Mouse (Mus musculus): ENCODE measurements around the gene Rpl29.

Gene Rpl29

DNA sequence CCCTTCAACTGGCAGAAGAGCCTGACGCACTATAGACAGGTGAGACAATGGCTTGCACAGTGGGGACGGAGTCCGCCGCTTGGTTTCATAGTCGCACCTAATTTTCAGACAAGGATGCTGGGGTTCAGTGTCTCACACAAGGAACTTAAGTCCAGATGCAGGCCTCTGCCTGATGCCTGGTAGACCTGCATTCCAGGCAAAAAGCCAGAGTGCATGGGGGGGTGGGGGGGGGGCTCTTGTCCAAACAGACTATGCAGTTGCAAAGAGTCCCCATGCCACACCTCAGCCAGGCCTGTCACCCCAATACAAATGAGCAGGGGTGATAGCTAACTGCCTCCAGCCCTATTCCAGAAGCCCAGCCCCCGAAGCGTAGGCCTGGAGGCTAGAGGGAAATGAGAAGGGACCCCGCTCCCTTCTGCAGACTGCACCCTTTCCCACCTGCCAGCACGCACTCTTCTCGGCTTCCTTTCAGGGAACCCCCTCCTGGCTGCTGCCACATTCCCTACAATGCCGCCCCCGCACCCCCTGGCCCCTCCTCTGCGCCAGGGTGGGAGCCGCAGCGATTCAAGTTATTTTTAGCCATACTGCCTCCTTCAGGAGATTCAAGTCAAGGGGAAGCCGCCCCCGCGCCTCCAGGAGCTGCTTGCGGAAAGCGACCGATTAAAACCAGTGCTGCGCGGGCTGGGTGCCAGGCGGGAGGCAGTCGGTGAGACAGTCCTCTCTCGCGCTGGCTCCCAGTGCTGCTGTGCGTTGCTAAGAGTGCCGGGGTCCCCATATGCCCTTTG is 11.2 kb upstream of the Rpl29 start:
- in situ Hi-C loops (cut with MboI): no loop called here

DNA sequence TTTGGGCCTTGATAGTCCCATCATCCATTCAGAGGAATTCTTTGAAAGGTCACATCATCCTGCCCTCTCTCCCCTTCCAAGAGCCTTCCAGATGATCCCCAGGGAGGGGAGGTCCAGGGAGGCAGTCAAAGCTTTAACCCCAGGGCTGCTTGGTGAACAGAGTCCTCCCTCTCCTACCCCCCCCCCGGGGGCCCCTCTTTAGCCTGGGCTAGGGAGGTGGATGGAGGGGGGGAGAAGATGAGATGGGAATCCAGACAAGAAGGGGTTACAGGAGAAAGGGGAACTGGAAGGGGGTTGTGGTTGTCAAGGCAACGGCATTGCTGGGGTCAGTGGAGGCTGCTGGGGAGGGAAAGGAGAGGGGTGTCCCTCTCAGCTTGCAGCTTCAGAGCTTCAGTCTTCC is 8.6 kb upstream of the Rpl29 start:
- in situ Hi-C loops (cut with MboI): loop anchor here (5.0 kb wide), 2 partner anchors 73 to 138 kb away; partner anchors contain the start of gene Poc1a

DNA sequence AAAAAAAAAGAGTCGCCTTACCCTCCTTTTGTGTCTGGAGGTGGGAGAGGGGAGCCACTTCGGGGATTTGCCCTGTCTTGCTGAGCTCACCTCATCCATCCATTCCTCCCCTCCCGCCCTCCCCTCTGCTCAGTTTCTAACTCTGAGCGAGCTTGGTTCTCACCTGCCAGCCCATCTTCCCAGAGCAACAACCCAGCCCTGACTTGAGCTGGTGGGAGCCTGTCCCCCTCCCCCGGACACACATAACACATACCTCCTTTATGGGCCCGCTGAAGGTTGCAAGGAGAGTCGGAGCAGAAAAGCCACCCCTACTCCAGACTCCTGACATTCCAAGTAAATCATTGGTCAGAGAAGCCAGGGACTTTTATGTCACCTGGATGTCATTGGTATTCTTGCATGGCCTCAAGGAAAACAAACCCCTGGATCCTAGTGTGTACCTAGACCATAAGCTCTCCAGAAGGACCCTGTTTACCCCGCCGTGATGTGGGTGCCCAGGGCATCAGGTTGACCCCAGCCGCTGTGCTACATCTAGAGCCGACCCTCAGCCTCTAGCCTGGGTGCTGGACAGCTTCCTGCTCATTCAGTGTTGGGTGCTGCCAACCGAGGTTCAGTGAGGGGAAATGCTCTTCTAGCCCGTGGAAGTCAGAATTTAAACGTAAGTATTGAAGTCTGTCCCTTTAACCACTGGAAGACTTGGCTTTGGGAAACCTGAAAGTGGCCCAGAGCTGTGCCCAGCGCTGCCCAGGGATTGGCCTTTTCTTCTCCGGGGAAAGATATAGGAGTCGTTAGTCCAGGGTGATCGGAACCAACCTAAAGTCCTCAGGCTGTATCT is 8.0 kb upstream of the Rpl29 start:
- in situ Hi-C loops (cut with MboI): loop anchor here (5.0 kb wide), 2 partner anchors 74 to 139 kb away; partner anchors contain the start of gene Poc1a

DNA sequence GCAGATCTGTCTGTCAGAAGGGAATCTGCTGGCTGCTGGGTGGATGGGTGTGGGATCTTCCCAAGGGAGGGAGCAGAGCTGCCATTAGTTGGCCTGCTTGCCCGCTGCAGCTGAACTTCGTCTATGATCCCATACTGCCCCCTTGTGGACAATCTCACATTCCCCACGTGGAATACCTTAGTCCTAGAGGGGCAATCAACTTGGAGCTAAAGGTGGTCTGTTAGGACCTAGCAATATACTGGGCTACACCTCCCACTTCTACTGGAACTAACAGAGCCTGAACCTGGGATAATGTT is 7.4 kb upstream of the Rpl29 start:
- in situ Hi-C loops (cut with MboI): loop anchor here (5.0 kb wide), 2 partner anchors 75 to 140 kb away; partner anchors contain the start of gene Poc1a

DNA sequence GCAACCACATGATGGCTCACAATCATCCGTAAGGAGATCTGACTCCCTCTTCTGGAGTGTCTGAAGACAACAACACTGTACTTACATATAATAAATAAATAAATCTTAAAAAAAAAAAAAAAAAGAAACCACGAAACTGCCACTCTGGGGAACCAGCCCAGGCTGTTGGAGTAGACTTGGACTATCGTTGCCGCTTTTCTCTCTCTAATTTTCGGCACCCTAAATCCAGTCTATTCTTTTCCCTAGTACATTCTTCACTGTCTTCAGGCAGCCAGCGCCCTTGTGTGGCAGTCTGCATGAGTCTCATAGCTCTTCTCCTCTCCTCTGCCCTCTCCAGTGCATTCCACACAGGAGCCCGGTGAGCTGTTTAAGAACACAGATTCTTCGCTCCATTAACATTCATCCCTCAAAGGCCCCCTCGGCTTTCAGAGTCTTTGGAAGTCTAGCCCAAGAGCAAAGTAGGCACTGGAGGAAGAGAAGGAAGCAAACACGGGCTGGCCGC is 484 bp upstream of the Rpl29 start:
- in situ Hi-C loops (cut with MboI): no loop called here

DNA sequence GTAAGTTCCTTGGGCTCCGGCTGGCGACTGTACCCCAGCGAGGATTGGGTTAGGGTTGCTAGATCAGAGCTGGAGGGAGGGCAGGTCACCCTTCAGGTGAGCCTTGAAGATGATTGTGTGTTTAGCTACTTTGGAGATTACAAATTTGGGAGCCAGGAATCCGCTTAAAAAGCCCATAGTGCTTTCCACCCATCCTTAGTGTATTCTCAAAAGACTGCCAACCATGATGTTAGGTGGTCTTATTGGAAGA is 686 bp downstream of the Rpl29 start:
- in situ Hi-C loops (cut with MboI): no loop called here

DNA sequence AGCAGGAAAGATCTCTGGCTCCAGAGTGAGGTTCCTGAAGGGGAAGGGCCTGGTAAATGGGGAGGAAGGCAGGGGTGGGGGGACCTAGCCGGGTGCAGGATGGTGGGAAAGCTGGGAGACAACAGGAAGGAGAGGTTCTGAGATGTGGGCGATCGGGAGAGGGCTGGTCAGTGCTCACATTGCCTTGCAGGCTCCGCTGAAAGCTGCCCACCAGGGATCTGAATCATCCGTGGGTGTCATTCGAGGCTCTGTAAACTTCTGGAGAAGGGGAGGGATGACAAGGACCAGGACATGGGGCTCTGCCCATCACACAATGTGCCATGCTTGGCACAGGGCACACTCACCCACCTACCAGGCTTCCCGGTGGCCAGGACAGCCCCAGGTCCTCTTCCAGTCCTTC is 4.1 kb downstream of the Rpl29 start:
- in situ Hi-C loops (cut with MboI): no loop called here

DNA sequence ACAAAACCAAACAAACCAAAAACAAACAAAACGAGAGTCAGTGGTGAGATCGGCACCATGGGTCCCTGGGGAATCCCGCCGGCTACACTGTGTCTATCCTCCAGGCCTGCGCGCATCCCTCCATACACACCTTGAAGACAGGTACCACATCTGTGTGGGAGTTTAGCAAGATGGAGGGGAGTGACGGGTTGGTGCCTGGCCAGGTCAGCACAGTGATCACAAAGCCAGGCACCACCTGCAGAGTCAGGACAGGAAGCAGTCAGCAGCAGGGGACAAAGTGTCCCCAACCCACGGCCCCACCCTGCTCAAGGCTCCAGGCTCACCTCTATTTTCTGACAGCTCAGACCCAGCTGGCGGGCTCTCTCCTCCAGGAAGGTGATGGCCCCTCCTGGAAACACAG is 7.3 kb downstream of the Rpl29 start:
- in situ Hi-C loops (cut with MboI): no loop called here

DNA sequence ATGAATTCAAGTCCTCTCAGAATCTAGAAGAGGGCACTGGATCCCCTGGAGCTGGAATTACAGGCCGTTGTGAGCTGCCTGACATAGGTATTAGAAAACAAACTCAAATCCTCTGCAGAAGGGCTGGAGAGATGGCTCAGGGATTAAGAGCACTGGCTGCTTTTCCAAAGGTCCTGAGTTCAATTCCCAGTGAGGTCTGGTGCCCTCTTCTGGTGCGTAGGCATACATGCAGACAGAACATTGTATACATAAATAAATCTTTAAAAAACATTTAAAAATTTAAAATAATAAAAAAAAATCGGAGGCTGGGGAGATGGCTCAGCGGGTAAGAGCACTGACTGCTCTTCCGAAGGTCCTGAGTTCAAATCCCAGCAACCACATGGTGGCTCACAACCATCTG is 13.4 kb downstream of the Rpl29 start:
- in situ Hi-C loops (cut with MboI): no loop called here

DNA sequence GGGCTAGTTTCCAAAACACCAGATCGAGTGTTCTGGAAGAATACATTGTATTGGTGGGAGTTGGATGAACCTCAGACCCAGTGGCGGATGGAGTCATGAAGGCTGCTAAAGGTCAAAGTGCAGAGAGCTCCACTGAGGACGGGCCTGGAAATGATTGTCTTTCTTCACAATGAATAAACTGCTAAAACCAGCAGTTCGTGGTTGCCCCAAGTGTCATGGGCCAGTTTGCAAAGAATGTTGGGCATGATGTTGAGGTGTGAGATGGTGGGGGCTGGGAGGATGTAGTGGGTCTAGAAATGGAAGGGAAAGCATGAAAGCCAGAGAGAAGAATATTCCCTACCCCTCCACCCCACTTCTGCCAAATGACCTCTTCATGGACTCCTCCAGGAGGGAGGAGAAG is 15.6 kb downstream of the Rpl29 start:
- in situ Hi-C loops (cut with MboI): no loop called here

DNA sequence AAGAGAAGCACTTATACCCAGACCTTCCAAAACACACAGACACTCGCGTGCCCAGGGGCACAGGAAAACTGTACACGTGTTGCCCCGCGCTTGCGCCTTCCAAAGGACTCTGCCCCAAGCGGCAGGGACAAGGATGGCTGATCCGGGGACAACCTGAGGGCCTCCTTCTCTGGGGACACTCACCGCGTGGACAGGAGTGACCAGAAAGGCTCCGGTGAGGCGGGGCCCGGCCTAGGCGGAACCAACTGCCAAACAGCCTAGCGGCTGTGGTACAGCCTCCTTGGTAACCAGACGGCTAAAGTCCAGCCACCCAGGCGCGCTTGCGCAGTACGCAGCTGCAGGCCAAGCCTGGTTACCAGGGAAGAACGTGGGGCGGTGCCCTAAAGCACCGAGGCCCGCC is 18.1 kb downstream of the Rpl29 start, which contains the start of the genes Abhd14b and Abhd14a:
TSS of gene Abhd14b (plus strand) at position 112 of the 400 bp plus-strand sequence.
TSS of gene Abhd14a (minus strand) at position 331 of the 400 bp plus-strand sequence.
- in situ Hi-C loops (cut with MboI): no loop called here

DNA sequence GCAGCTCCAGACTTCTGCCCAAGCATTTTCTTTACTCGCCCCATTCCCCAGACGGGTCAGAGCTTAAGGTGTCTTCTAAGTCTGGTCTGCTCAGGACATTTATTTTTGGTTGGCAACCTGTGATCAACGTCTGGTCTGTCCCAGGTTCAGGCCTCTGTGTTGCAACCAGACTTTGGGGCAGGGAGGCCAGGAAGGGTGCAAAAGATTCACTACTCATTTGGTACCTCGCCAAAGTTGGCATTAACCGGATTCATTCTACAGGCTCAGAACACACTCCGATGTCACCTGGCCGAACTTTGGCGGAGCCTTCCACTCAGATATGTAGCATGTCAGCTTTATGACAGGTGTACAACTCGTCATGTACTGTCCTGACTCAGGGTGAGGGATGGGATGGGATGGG is 18.7 kb downstream of the Rpl29 start:
- in situ Hi-C loops (cut with MboI): no loop called here

DNA sequence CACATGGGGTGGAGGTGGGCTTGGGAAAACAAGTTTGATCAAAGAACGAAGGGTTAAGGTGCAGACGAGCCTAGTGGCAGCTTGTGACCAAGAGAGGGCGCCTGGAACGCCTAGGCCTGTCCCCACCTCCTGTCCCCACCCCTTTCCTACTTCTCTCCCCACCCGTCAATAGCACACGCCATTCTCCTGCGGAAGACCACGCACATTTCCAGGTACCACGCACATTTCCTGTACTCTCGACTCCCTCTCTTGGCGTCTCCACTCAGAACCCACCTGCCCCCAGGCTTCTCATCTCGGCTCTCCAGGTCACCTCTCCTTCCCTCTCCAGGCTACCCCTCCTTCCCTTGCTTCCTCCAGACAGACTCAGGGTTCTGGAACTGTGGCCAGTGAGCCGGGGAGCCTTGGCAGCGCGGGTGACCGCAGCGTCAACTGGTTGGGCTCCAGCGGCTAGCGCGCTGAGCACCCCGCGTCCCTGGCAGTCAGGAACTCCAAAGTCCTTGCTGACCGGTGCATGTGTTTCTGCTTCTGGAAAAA is 19.3 kb downstream of the Rpl29 start:
- in situ Hi-C loops (cut with MboI): no loop called here

DNA sequence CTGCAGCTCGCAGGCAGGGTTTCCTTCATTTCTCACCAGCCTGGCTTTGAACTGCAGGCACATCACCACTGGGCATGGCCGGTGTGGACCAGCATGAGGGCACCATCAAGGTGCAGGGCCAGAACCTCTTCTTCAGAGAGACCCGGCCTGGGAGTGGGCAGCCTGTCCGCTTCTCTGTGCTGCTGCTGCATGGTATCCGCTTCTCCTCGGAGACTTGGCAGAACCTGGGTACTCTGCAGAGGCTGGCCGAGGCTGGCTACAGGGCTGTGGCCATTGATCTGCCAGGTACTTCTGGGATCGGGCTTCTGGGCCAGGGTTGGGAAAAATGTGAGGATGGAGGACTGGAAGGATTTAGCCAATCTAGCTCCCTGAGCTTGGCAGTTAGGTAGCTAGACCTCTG is 20.7 kb downstream of the Rpl29 start:
- in situ Hi-C loops (cut with MboI): no loop called here

DNA sequence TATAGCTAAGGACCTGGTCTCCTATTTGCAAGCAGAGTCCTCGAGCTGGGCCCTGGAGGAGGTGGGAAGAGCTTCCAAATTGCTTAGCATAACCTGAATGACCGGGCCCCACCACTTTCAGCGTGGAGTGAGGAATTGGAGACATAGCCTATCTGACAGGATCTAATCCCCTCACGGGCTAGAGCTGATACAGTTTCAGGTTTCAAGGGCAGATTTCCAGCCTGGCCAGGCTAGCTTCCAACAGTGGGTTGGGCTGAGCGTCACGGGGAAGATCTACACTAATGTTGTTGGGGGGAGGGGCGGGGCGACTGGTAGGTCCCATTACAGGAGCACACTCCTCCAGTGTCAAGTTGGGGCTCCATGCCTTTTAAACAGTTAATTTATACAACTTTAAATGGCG is 21.4 kb downstream of the Rpl29 start:
- in situ Hi-C loops (cut with MboI): no loop called here

DNA sequence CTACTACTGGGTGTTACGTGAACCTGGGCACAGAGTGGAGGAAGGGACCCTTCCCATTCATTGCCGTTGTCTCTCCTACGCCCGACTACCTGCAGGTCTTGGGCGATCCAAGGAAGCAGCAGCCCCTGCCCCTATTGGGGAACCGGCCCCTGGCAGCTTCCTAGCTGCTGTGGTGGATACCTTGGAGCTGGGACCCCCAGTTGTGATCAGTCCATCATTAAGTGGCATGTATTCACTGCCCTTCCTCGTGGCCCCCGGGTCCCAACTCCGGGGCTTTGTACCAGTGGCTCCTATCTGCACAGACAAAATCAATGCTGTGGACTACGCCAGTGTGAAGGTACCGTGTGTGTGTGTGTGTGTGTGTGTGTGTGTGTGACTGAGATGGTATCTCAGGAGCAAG is 22.0 kb downstream of the Rpl29 start:
- in situ Hi-C loops (cut with MboI): no loop called here

DNA sequence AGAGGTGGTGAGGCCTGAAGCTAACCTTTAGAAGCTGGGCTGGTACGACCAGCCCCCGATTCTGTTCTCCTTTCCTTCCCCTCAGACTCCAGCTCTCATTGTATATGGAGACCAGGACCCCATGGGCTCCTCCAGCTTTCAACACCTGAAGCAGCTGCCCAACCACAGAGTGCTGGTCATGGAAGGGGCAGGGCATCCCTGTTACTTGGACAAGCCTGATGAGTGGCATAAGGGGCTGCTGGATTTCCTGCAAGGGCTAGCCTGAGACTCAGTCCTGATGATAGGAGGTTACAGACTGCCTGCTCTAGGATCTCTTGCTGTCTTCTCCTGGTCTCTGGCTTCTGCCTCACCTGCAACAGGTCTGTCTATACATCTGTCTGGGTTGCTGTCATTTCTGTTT is 22.6 kb downstream of the Rpl29 start:
- in situ Hi-C loops (cut with MboI): no loop called here

DNA sequence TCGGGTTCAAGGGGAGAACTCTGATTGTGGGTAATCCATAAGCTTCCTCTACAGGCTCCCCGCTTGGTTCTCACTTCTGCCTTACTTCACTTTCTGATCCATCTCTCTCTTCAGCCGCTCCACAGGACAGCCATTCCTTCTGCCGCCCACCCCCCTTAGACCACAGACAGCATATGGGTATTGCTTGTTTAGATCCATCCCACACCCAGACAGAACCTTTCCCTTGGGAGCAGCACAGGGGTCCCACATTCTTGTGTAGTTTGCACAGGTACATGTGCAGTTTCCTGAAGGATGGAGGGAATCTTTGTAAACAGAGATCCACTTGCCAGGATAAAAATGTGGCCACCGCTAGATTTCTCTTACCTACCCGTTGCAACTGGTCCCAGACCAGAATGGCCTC is 23.1 kb downstream of the Rpl29 start:
- in situ Hi-C loops (cut with MboI): no loop called here

DNA sequence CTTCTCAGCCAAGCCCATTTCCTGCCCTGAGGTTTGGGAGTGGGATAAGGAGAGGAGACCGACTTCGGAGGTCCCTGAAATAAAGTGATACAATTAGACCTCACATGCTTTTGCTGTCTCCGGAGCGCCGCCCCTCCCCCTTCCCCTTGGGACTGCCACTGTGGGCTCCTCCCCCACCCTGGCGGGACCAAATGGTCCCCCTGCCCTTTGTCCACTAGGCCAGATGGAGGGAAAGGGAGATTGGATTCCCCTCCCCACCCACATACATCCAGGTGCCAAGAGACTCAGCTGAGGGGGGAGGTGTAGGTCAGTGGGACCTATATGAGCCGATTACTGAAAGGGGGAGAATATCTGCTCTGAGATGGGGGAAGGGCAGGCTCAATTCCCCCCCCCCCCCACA is 23.6 kb downstream of the Rpl29 start:
- in situ Hi-C loops (cut with MboI): no loop called here

DNA sequence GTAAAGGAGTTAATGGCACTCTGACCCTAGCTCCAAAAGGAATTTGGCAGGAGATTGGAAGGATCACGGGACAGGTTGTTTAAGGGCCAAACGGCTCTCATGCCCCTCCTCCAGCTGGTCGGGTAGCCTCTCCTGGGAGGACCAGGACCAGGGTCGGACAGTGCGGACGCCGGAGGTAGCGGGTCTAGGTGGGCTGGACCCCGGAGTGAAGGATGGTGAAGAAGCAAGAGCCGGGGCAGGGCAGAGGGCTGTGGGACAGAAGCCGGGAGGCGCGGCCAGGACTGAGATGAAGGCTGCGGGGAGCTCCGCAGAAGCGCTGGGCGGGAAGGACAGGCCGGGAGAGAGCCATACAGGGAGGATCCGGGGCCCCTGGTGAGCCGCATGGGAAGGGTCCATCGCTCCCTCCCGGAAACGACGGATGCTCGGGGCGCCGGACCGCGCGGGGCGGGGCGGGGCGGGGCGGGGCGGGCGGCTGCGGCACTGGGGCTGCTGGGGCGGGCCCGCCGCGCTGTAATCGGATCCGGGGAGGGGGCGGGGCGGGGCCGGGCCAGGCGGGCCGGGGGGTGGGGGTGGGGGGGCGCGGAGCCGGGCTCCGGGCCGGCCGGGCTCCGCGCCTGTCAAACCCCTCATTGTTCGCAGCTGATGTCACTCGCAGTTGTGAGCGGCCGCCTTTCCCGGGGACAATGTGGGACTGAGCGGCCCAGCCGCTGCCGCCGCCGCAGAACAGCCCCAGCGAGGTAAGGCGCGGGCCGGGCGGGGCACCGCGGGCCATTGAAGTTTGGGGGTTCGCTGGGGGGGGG is 24.2 kb downstream of the Rpl29 start, which contains the start of gene Pcbp4:
TSS of gene Pcbp4 (plus strand) at position 21 of the 800 bp plus-strand sequence.
- in situ Hi-C loops (cut with MboI): no loop called here

DNA sequence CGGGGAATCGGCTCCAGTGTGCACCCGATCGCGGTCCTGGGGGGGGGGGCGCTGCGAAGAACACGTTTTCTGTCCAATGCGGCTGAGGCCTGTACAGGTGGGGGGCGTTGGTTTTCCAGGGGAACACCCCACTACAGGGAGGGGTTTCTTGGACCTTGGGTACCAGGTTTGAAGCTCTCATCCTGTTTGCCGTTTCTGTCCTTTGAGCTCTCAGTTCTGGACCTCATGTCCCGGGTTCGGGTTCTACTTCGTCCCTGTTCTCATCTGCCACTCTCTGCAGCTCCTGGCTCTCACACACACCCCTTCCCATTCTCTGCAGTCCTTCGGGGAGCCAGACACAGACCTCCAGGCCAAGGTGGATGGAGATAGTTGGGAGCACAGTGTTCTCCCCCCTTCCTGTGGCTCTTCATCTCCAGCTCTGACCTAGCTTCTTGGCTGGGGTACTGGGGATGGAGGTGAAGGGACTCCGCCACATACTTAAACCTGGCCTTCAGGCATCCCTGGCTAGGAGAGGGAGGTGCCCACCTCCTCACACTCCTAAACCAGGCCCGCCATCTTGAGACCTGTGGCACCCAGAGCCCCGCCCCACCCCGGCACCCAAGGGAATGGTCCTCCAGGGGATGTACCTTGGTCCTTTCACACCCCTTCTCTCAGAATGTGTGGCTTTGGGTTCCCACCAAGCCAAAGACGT is 25.0 kb downstream of the Rpl29 start:
- in situ Hi-C loops (cut with MboI): no loop called here

All from mature B cell (primary cell).